26 mouse cellular contexts compared by ENCODE assay signal in the genomic region with DNA sequence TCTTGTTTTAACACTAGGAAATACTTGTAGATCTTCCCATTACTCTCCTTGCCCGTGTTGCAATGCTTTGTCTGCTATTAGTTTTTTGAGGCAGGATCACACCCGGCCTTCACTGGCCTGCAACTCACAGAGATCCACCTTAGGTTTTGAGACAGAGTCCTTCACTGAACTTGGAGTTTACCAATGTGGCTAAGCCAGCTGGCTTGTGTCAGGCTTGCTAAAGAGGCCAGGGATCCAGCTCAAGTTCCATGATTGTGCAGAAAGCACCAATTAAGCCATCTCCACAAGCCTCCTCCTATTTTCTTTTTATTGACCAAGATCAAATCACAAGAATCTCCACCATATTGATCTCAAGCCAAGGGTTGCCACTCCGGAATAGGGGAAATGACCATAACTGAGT. TPM values are rescaled to one million over a fixed set of nuclear protein-coding genes. Genes with fewer than 3 reads are reported as not detected.
DNase-seq lines count a peak whose midpoint lies in the region; ATAC-seq and TF ChIP-seq lines count a peak whose summit lies in the region.
"Had no signal": no experiment of that assay in that cellular context is flagged by ENCODE, and none has a peak within 500 bp of the region (broad histone marks: within the 10 kb centered on the region; RNA-seq: fewer than 3 reads in every experiment).

No protein-coding gene starts in this region.

- peaks cover 36% of the 10 kb centered on the region for H3K4me1 ChIP-seq in heart, embryonic 12.5 days (replicated peaks)
- H3K4me1 ChIP-seq in hindbrain, embryonic 12.5 days: no peaks in the 10 kb centered on the region
- H3K4me1 ChIP-seq in stomach, postnatal 0 days (replicated peaks; ENCODE audit: control insufficient read depth, insufficient read depth): peaks cover 5% of the 10 kb centered on the region; the same call in 1 of the 2 replicates
- H3K4me1 ChIP-seq: hindbrain, embryonic 15.5 days had no signal

- no peak overlapping the region for H3K4me2 ChIP-seq in heart, embryonic 12.5 days
- H3K4me2 ChIP-seq in hindbrain, embryonic 12.5 days (replicated peaks): no peak overlapping the region
- no peak overlapping the region for H3K4me2 ChIP-seq in stomach, postnatal 0 days (replicated peaks; ENCODE audit: low read depth)
- H3K4me2 ChIP-seq: forebrain, embryonic 13.5 days; heart, embryonic 13.5 days; hindbrain, embryonic 15.5 days; limb, embryonic 13.5 days; liver, embryonic 11.5 days; lung, embryonic 15.5 days; midbrain, embryonic 11.5 days; stomach, embryonic 15.5 days had no signal

- no peak overlapping the region for H3K4me3 ChIP-seq in heart, embryonic 12.5 days
- no peak overlapping the region for H3K4me3 ChIP-seq in hindbrain, embryonic 12.5 days
- H3K4me3 ChIP-seq in stomach, postnatal 0 days (ENCODE audit: low read depth, low read length): no peak overlapping the region
- H3K4me3 ChIP-seq: forebrain, embryonic 13.5 days; heart, embryonic 13.5 days; hindbrain, embryonic 15.5 days; limb, embryonic 13.5 days; lung, embryonic 15.5 days; stomach, embryonic 15.5 days had no signal

- H3K27ac ChIP-seq in heart, embryonic 12.5 days (ENCODE audit: poor library complexity, severe bottlenecking): no peak overlapping the region
- H3K27ac ChIP-seq in hindbrain, embryonic 12.5 days: no peak overlapping the region
- no peak overlapping the region for H3K27ac ChIP-seq in stomach, postnatal 0 days (replicated peaks)
- H3K27ac ChIP-seq: forebrain, embryonic 13.5 days; heart, embryonic 13.5 days; hindbrain, embryonic 15.5 days; limb, embryonic 13.5 days; lung, embryonic 15.5 days; stomach, embryonic 15.5 days had no signal

- peak; percentile 17 for DNase-seq in heart, adult 8-10 months (ENCODE audit: low spot score)
- peak; percentile 17 to 27 for DNase-seq in kidney, postnatal 4 days
- DNase-seq in kidney, postnatal 14 days: no peak
- DNase-seq in gastrocnemius, postnatal 25 days: peak; percentile 31
- DNase-seq in heart, postnatal 10 days: peak; percentile 27 to 44
- DNase-seq in stomach, postnatal 0 days (ENCODE audit: low spot score): no peak
- DNase-seq: adrenal gland, adult 2 months; adrenal gland, postnatal 36 days; B cell, adult 2 months; cerebellum, adult 2 months; cerebellum, postnatal 25 days; kidney, adult 2 months; right cerebral cortex, postnatal 25 days; thymus, postnatal 14 days had no signal

- no peak for TF ChIP-seq EP300 in stomach, postnatal 0 days (optimal IDR thresholded peaks at IDR 0.05)

- 0 out of 2 replicates have a peak, but pooled peaks cover 2% of the 10 kb centered on the region for H3K9me3 ChIP-seq in heart, embryonic 12.5 days (replicated peaks)
- H3K9me3 ChIP-seq in hindbrain, embryonic 12.5 days (replicated peaks): no peaks in the 10 kb centered on the region
- H3K9me3 ChIP-seq in stomach, postnatal 0 days (ENCODE audit: control insufficient read depth, low read length): no peaks in the 10 kb centered on the region
- H3K9me3 ChIP-seq: forebrain, embryonic 13.5 days; heart, embryonic 13.5 days; hindbrain, embryonic 15.5 days; limb, embryonic 13.5 days; lung, embryonic 15.5 days; stomach, embryonic 15.5 days had no signal

- H3K36me3 ChIP-seq in heart, embryonic 12.5 days: no peaks in the 10 kb centered on the region
- H3K36me3 ChIP-seq in hindbrain, embryonic 12.5 days: no peaks in the 10 kb centered on the region
- no peaks in the 10 kb centered on the region for H3K36me3 ChIP-seq in stomach, postnatal 0 days (ENCODE audit: control insufficient read depth, insufficient read depth, low read length)
- H3K36me3 ChIP-seq: heart, embryonic 13.5 days; hindbrain, embryonic 15.5 days; limb, embryonic 13.5 days; lung, embryonic 15.5 days; stomach, embryonic 15.5 days had no signal

- 81% methylated on average over 3 of the region's 3 CpGs for WGBS in heart, embryonic 12.5 days
- WGBS in hindbrain, embryonic 12.5 days: 86% methylated on average over 3 of the region's 3 CpGs
- WGBS in stomach, postnatal 0 days: 84% methylated on average over 3 of the region's 3 CpGs

- no peak overlapping the region for H3K9ac ChIP-seq in heart, embryonic 12.5 days
- H3K9ac ChIP-seq in hindbrain, embryonic 12.5 days: no peak overlapping the region
- H3K9ac ChIP-seq in stomach, postnatal 0 days (ENCODE audit: low read length): no peak overlapping the region
- H3K9ac ChIP-seq: forebrain, embryonic 13.5 days; heart, embryonic 13.5 days; hindbrain, embryonic 15.5 days; limb, embryonic 13.5 days; lung, embryonic 15.5 days; stomach, embryonic 15.5 days had no signal

- intact Hi-C loops in heart, postnatal 10 days (cut with DNase I): loop anchor here (2.0 to 5.0 kb wide), 2 partner anchors 21 to 34 kb away; no protein-coding TSS in a partner anchor

- ATAC-seq in heart, embryonic 12.5 days (ENCODE audit: insufficient number of reproducible peaks, low FRiP score): no peak
- ATAC-seq in hindbrain, embryonic 12.5 days (ENCODE audit: low FRiP score): no peak
- no peak for ATAC-seq in stomach, postnatal 0 days (ENCODE audit: low FRiP score, low TSS enrichment)
- ATAC-seq: forebrain, embryonic 13.5 days; inflammation-experienced regulatory T-cells, adult 6 months; midbrain, embryonic 16.5 days had no signal

- no peaks in the 10 kb centered on the region for H3K27me3 ChIP-seq in heart, embryonic 12.5 days (replicated peaks)
- no peaks in the 10 kb centered on the region for H3K27me3 ChIP-seq in hindbrain, embryonic 12.5 days
- H3K27me3 ChIP-seq in stomach, postnatal 0 days (ENCODE audit: control insufficient read depth, insufficient read depth, low read length): no peaks in the 10 kb centered on the region
- H3K27me3 ChIP-seq: forebrain, embryonic 13.5 days; heart, embryonic 13.5 days; hindbrain, embryonic 15.5 days; limb, embryonic 13.5 days; lung, embryonic 15.5 days; stomach, embryonic 15.5 days had no signal

- no peak for TF ChIP-seq CTCF in stomach, postnatal 0 days (IDR thresholded peaks at IDR 0.05; ENCODE audit: low read depth)

RNA-seq across cellular contexts. Expression of gene Herpud2, which starts 26.4 kb away (rescaled TPM):
- 10 to 100 TPM; 32.6 to 39.9 (median 36.0) TPM for total RNA-seq in heart, adult 8-10 months (2022)
- 37.0 and 38.1 TPM in 2 replicates for polyA plus RNA-seq in heart, embryonic 12.5 days (2016; fragmentation: Nextera tagmentation; extraction: Ambion mirVana)
- total RNA-seq in gastrocnemius, postnatal 25 days (2021): 10 to 100 TPM; 31.4 to 35.1 TPM
- total RNA-seq in heart, postnatal 10 days (2021): 10 to 100 TPM; 40.4 to 42.1 TPM
- 43.3 and 48.2 TPM in 2 replicates for polyA plus RNA-seq in hindbrain, embryonic 12.5 days (2016; fragmentation: Nextera tagmentation; extraction: Ambion mirVana)
- 24.3 and 25.8 TPM in 2 replicates for polyA plus RNA-seq in stomach, postnatal 0 days (2015; fragmentation: Nextera tagmentation; extraction: Ambion mirVana)

Comparison
In these comparisons a context has a peak if more than half of its experiments do, and no peak if none do; other contexts are left out.
1. DNase-seq: peak in heart, adult 8-10 months (single experiment), kidney, postnatal 4 days (2 of 2), gastrocnemius, postnatal 25 days (single experiment) and heart, postnatal 10 days (2 of 2); none in kidney, postnatal 14 days (single experiment) and stomach, postnatal 0 days (single experiment).